Mouse (Mus musculus) embryo, embryonic 9.5 days (tissue): ENCODE results near the gene Ccdc40.
"Not testable (repeated sequence)": the region's sequence is repeated elsewhere in the genome, so short reads cannot be mapped to it uniquely, and the experiment has no call there.

Experiments used
- DNase-seq: peaks from one replicate; pipeline ENCODE4 v3.0.0-alpha.2; 2017; ENCODE audit errors: extremely low spot score

The Ccdc40 gene

GRCm38 (mm10) chr11:119237007-119237406 lies 8.6 kb downstream of the Ccdc40 start:
- no peak for DNase-seq

GRCm38 (mm10) chr11:119237568-119238304 lies 9.4 kb downstream of the Ccdc40 start:
- no peak for DNase-seq

- peak; percentile 56 for DNase-seq
Measured at GRCm38 (mm10) chr11:119238305-119238721, 9.9 kb downstream of the Ccdc40 start.

- DNase-seq: no peak
Measured at GRCm38 (mm10) chr11:119239480-119239879, 11.1 kb downstream of the Ccdc40 start.

- DNase-seq: not testable (repeated sequence)
Measured at GRCm38 (mm10) chr11:119245543-119245942, 17.2 kb downstream of the Ccdc40 start.

- DNase-seq: peak; percentile 80
Measured at GRCm38 (mm10) chr11:119249011-119249410, 20.6 kb downstream of the Ccdc40 start.

- DNase-seq: no peak
Measured at GRCm38 (mm10) chr11:119250998-119251397, 22.6 kb downstream of the Ccdc40 start.

GRCm38 (mm10) chr11:119252854-119253541 lies 24.6 kb downstream of the Ccdc40 start:
- DNase-seq: peak; percentile 78

GRCm38 (mm10) chr11:119256557-119256956 lies 28.2 kb downstream of the Ccdc40 start:
- DNase-seq: not testable (repeated sequence)

GRCm38 (mm10) chr11:119258216-119258571 lies 29.8 kb downstream of the Ccdc40 start:
- no peak for DNase-seq

GRCm38 (mm10) chr11:119258572-119259322 lies 30.4 kb downstream of the Ccdc40 start:
- peak; percentile 54 for DNase-seq

- DNase-seq: no peak
Measured at GRCm38 (mm10) chr11:119259977-119260376, 31.6 kb downstream of the Ccdc40 start.

- DNase-seq: no peak
Measured at GRCm38 (mm10) chr11:119264413-119264812, 36.0 kb downstream of the Ccdc40 start.

- no peak for DNase-seq
Measured at GRCm38 (mm10) chr11:119265811-119266210, 37.4 kb downstream of the Ccdc40 start.

- no peak for DNase-seq
Measured at GRCm38 (mm10) chr11:119267241-119267674, 38.9 kb downstream of the Ccdc40 start.

- DNase-seq: peak; percentile 91
Measured at GRCm38 (mm10) chr11:119267768-119268556, 39.6 kb downstream of the Ccdc40 start, which contains the start of gene Gaa. Gaa (plus strand) TSS chr11:119267887.

GRCm38 (mm10) chr11:119268557-119269195 lies 40.3 kb downstream of the Ccdc40 start:
- DNase-seq: no peak

GRCm38 (mm10) chr11:119272492-119272891 lies 44.1 kb downstream of the Ccdc40 start:
- not testable (repeated sequence) for DNase-seq

GRCm38 (mm10) chr11:119273186-119273930 lies 45.0 kb downstream of the Ccdc40 start:
- no peak for DNase-seq

- no peak for DNase-seq
Measured at GRCm38 (mm10) chr11:119281030-119281429, 52.7 kb downstream of the Ccdc40 start.
